Mouse (Mus musculus) ES-Bruce4 (cell line): Measurements from ENCODE around the gene Shroom3.
A peak's percentile ranks its signal among the peaks of the same experiment; 100 is the strongest.

Experiments used
- CTCF ChIP-seq: IDR thresholded peaks from one replicate; pipeline ENCODE4 v1.8.1; 2011; ENCODE audit warnings: low read depth, low read length
- EP300 ChIP-seq: IDR thresholded peaks from 2 replicates; pipeline ENCODE4 v1.6.1; 2011; ENCODE audit warnings: low read depth, low read length; ENCODE audit not compliant: insufficient read depth

DNA sequence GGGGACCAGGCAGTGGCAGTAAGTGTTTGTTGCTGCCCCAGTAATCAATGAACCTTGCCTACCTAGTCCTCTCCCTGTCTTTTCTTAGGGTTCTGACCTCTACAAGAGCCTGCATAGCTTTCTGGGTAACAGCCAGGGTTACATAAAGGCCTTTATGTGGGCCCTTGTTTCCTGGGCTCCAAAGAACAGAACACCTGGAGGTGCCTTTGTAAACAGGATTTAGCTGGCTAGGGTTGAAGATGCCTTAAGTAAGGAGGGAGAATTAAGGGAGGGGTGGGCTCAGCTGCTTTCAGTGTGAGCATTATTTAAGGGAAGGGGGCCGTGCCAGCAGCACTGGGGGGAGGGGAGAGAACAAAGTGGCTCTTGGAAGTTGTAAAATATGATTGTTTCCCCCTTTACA, 210.5 kb downstream of the Shroom3 start:
- no peak for TF ChIP-seq CTCF
- peak; percentile 79; the same call in 1 of the 2 replicates for TF ChIP-seq EP300
